Mouse (Mus musculus) E14TG2a.4 (cell line): Measurements from ENCODE around the gene Chac1.

ENCODE experiments used
- H3K27me3 ChIP-seq: 2 replicates; pipeline ENCODE4 v1.6.1; 2014; ENCODE audit warnings: low read length, control low read depth; ENCODE audit not compliant: insufficient read depth
- H3K36me3 ChIP-seq: 2 replicates; pipeline ENCODE4 v1.6.1; 2014; ENCODE audit warnings: low read length, control low read depth; ENCODE audit not compliant: insufficient read depth
- H3K4me1 ChIP-seq: replicated peaks from 2 replicates; pipeline ENCODE4 v1.6.1; 2014; ENCODE audit warnings: low read depth, low read length, control low read depth
- H3K4me3 ChIP-seq: replicated peaks from 2 replicates; pipeline ENCODE4 v1.5.1; 2014; ENCODE audit warnings: mild to moderate bottlenecking, low read length
- H3K9me3 ChIP-seq: 2 replicates; pipeline ENCODE4 v1.6.1; 2014; ENCODE audit warnings: low read length, control low read depth
- CTCF ChIP-seq: conservative IDR thresholded peaks from 2 replicates; pipeline ENCODE4 v1.5.1; 2014; ENCODE audit warnings: low read length
- NANOG ChIP-seq: IDR thresholded peaks from 2 replicates; pipeline ENCODE4 v1.6.1; 2014; ENCODE audit warnings: borderline replicate concordance, low read length, mixed read lengths
- POU5F1 ChIP-seq: IDR thresholded peaks from 2 replicates; pipeline ENCODE4 v1.6.1; 2014; ENCODE audit warnings: low read length, borderline replicate concordance

Chac1 gene

GRCm38 (mm10) chr2:119355089-119355488, 4.1 kb downstream of the Chac1 start:
- TF ChIP-seq NANOG: no peak
- no peak for TF ChIP-seq CTCF
- no peak for TF ChIP-seq POU5F1
- H3K36me3 ChIP-seq: peaks cover 27% of the 10 kb centered on the region
- peaks cover 13% of the 10 kb centered on the region for H3K27me3 ChIP-seq
- peaks cover 46% of the 10 kb centered on the region for H3K4me1 ChIP-seq
- H3K9me3 ChIP-seq: no peaks in the 10 kb centered on the region
- H3K4me3 ChIP-seq: no peak overlapping the region

- TF ChIP-seq CTCF (no peak), NANOG (no peak), POU5F1 (no peak)
- peaks cover 27% of the 10 kb centered on the region for H3K36me3 ChIP-seq
- peaks cover 7% of the 10 kb centered on the region for H3K27me3 ChIP-seq
- peaks cover 40% of the 10 kb centered on the region for H3K4me1 ChIP-seq
- no peaks in the 10 kb centered on the region for H3K9me3 ChIP-seq
- no peak overlapping the region for H3K4me3 ChIP-seq
Observed at GRCm38 (mm10) chr2:119355651-119356050, 4.6 kb downstream of the Chac1 start.

GRCm38 (mm10) chr2:119356310-119356709, 5.3 kb downstream of the Chac1 start:
- Histone ChIP-seq H3K9me3 (0 out of 2 replicates have a peak, but pooled peaks cover 4% of the 10 kb centered on the region), H3K36me3 (peaks cover 27% of the 10 kb centered on the region), H3K4me1 (peaks cover 38% of the 10 kb centered on the region), H3K4me3 (no peak overlapping the region), H3K27me3 (peaks cover 5% of the 10 kb centered on the region)
- TF ChIP-seq CTCF (no peak), NANOG (no peak), POU5F1 (no peak)

GRCm38 (mm10) chr2:119356805-119357204, 5.8 kb downstream of the Chac1 start:
- Histone ChIP-seq H3K27me3 (no peaks in the 10 kb centered on the region; the same call in 1 of the 2 replicates), H3K36me3 (peaks cover 31% of the 10 kb centered on the region), H3K4me1 (peaks cover 34% of the 10 kb centered on the region), H3K4me3 (no peak overlapping the region), H3K9me3 (peaks cover 7% of the 10 kb centered on the region; the same call in 1 of the 2 replicates)
- no peak for TF ChIP-seq POU5F1
- no peak for TF ChIP-seq NANOG
- TF ChIP-seq CTCF: no peak

GRCm38 (mm10) chr2:119358249-119358648, 7.2 kb downstream of the Chac1 start:
- TF ChIP-seq CTCF (no peak), NANOG (no peak), POU5F1 (no peak)
- H3K36me3 ChIP-seq: peaks cover 24% of the 10 kb centered on the region
- no peak overlapping the region for H3K4me3 ChIP-seq

GRCm38 (mm10) chr2:119359721-119360291, 8.8 kb downstream of the Chac1 start:
- no peaks in the 10 kb centered on the region for H3K27me3 ChIP-seq
- H3K4me1 ChIP-seq: peaks cover 11% of the 10 kb centered on the region
- peaks cover 7% of the 10 kb centered on the region; the same call in 1 of the 2 replicates for H3K9me3 ChIP-seq
- H3K4me3 ChIP-seq: no peak overlapping the region
- peaks cover 15% of the 10 kb centered on the region for H3K36me3 ChIP-seq
- TF ChIP-seq POU5F1 (no peak), NANOG (no peak), CTCF (no peak)

More at GRCm38 (mm10) chr2:119358249-119358648, 7.2 kb downstream of the Chac1 start:
- Histone ChIP-seq H3K4me1 (peaks cover 26% of the 10 kb centered on the region), H3K27me3 (no peaks in the 10 kb centered on the region), H3K9me3 (peaks cover 7% of the 10 kb centered on the region; the same call in 1 of the 2 replicates)

- no peaks in the 10 kb centered on the region for H3K27me3 ChIP-seq
- TF ChIP-seq POU5F1: no peak
- TF ChIP-seq CTCF: no peak
- no peak for TF ChIP-seq NANOG
- H3K4me3 ChIP-seq: no peak overlapping the region
- peaks cover 56% of the 10 kb centered on the region for H3K36me3 ChIP-seq
- H3K4me1 ChIP-seq: no peaks in the 10 kb centered on the region; the same call in 1 of the 2 replicates
- H3K9me3 ChIP-seq: peaks cover 7% of the 10 kb centered on the region; the same call in 1 of the 2 replicates
Observed at GRCm38 (mm10) chr2:119364969-119365368, 13.9 kb downstream of the Chac1 start.

- no peaks in the 10 kb centered on the region for H3K27me3 ChIP-seq
- no peaks in the 10 kb centered on the region for H3K4me1 ChIP-seq
- no peak overlapping the region for H3K4me3 ChIP-seq
- peaks cover 72% of the 10 kb centered on the region for H3K36me3 ChIP-seq
- no peaks in the 10 kb centered on the region for H3K9me3 ChIP-seq
- no peak for TF ChIP-seq NANOG
- TF ChIP-seq POU5F1: no peak
- no peak for TF ChIP-seq CTCF
Observed at GRCm38 (mm10) chr2:119367346-119367745, 16.3 kb downstream of the Chac1 start.
